23 mouse cellular contexts compared by ENCODE assay signal in the genomic region with DNA sequence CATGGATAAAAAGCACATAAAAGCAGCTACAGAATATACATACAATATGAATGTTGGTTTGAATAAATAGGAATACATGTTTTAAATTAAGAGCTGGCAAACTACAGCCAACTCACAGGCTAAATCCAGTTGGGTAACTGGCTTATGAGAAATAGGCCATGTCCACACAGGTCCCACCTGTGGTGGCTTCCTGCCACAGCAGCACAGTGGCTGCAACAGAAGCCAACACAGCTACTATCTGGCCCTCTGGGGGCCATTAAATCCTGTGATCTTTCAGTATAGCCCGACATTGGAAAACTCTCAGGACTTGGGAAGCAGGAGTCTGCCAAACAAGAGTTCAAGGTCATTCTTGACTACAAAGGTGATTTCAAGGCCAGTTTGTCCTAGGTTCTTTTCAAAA.
A peak's percentile ranks its signal among the peaks of the same experiment; 100 is the strongest.
DNase-seq lines count a peak whose midpoint lies in the region; ATAC-seq and TF ChIP-seq lines count a peak whose summit lies in the region.
"Had no signal": no experiment of that assay in that cellular context is flagged by ENCODE, and none has a peak within 500 bp of the region (broad histone marks: within the 10 kb centered on the region; RNA-seq: fewer than 3 reads in every experiment).

No protein-coding gene starts in this region.

- no peak overlapping the region for H3K27ac ChIP-seq in heart, embryonic 10.5 days
- no peak overlapping the region for H3K27ac ChIP-seq in kidney, embryonic 16.5 days (ENCODE audit: low read length)
- no peak overlapping the region for H3K27ac ChIP-seq in limb, embryonic 14.5 days (replicated peaks; ENCODE audit: low read depth, low read length)
- no peak overlapping the region for H3K27ac ChIP-seq in forebrain, postnatal 0 days (ENCODE audit: low read depth, low read length)
- H3K27ac ChIP-seq: embryonic facial prominence, embryonic 12.5 days; forebrain, embryonic 10.5 days; forebrain, embryonic 15.5 days; heart, embryonic 15.5 days; kidney, postnatal 0 days; midbrain, embryonic 13.5 days; neural tube, embryonic 13.5 days had no signal

- no peak overlapping the region for H3K4me3 ChIP-seq in heart, embryonic 10.5 days
- H3K4me3 ChIP-seq in kidney, embryonic 16.5 days (ENCODE audit: low read length): no peak overlapping the region
- H3K4me3 ChIP-seq in limb, embryonic 14.5 days (replicated peaks; ENCODE audit: low read length): no peak overlapping the region
- no peak overlapping the region for H3K4me3 ChIP-seq in forebrain, postnatal 0 days (ENCODE audit: low read depth, low read length)
- H3K4me3 ChIP-seq: embryonic facial prominence, embryonic 12.5 days; forebrain, embryonic 10.5 days; forebrain, embryonic 15.5 days; heart, embryonic 15.5 days; midbrain, embryonic 13.5 days; neural tube, embryonic 13.5 days had no signal

- no peaks in the 10 kb centered on the region; the same call in 1 of the 2 replicates for H3K36me3 ChIP-seq in heart, embryonic 10.5 days
- no peaks in the 10 kb centered on the region for H3K36me3 ChIP-seq in kidney, embryonic 16.5 days (ENCODE audit: insufficient read depth, low read length)
- no peaks in the 10 kb centered on the region for H3K36me3 ChIP-seq in limb, embryonic 14.5 days (ENCODE audit: control insufficient read depth, insufficient read depth, low read length)
- H3K36me3 ChIP-seq in forebrain, postnatal 0 days (ENCODE audit: insufficient read depth): no peaks in the 10 kb centered on the region
- H3K36me3 ChIP-seq: embryonic facial prominence, embryonic 12.5 days; forebrain, embryonic 15.5 days; heart, embryonic 15.5 days; midbrain, embryonic 13.5 days; neural tube, embryonic 13.5 days had no signal

- no peaks in the 10 kb centered on the region for H3K27me3 ChIP-seq in heart, embryonic 10.5 days (ENCODE audit: insufficient read depth, poor library complexity, severe bottlenecking)
- H3K27me3 ChIP-seq in kidney, embryonic 16.5 days (ENCODE audit: insufficient read depth, low read length): no peaks in the 10 kb centered on the region
- no peaks in the 10 kb centered on the region for H3K27me3 ChIP-seq in limb, embryonic 14.5 days (ENCODE audit: control insufficient read depth, insufficient read depth, low read length)
- no peaks in the 10 kb centered on the region for H3K27me3 ChIP-seq in forebrain, postnatal 0 days (ENCODE audit: insufficient read depth, low read length)
- H3K27me3 ChIP-seq: embryonic facial prominence, embryonic 12.5 days; forebrain, embryonic 15.5 days; heart, embryonic 15.5 days; midbrain, embryonic 13.5 days; neural tube, embryonic 13.5 days; Patski had no signal

- no peaks in the 10 kb centered on the region for H3K9me3 ChIP-seq in heart, embryonic 10.5 days
- no peaks in the 10 kb centered on the region for H3K9me3 ChIP-seq in kidney, embryonic 16.5 days (ENCODE audit: low read length)
- no peaks in the 10 kb centered on the region for H3K9me3 ChIP-seq in limb, embryonic 14.5 days (ENCODE audit: control insufficient read depth, low read length)
- no peaks in the 10 kb centered on the region for H3K9me3 ChIP-seq in forebrain, postnatal 0 days (ENCODE audit: low read length)
- H3K9me3 ChIP-seq: embryonic facial prominence, embryonic 12.5 days; forebrain, embryonic 10.5 days; forebrain, embryonic 15.5 days; heart, embryonic 15.5 days; midbrain, embryonic 13.5 days; neural tube, embryonic 13.5 days had no signal

- no peak for TF ChIP-seq CTCF in forebrain, postnatal 0 days (IDR thresholded peaks at IDR 0.05; ENCODE audit: low read depth)

- DNase-seq in heart, adult 11 months: peak; percentile 45
- DNase-seq in heart, embryonic 10.5 days (ENCODE audit: low spot score): no peak
- DNase-seq in kidney, postnatal 14 days: peak; percentile 7
- DNase-seq in ZHBTc4 (ENCODE audit: low read depth, low spot score): peak; percentile 14
- DNase-seq in limb, embryonic 14.5 days (ENCODE audit: low spot score): peak; percentile 36
- DNase-seq in spleen, postnatal 4 days (ENCODE audit: low spot score in 2 of 2): no peak
- no peak for DNase-seq in forebrain, postnatal 0 days
- DNase-seq: adrenal gland, postnatal 25 days; cerebellum, adult 11-12 months; cerebellum, adult 9-11 months; embryo, embryonic 11 days; left cerebral cortex, postnatal 4 days; thymus, postnatal 14 days had no signal

- H3K4me2 ChIP-seq in kidney, embryonic 16.5 days (replicated peaks; ENCODE audit: low read depth, low read length): no peak overlapping the region
- no peak overlapping the region for H3K4me2 ChIP-seq in limb, embryonic 14.5 days (replicated peaks; ENCODE audit: low read depth, low read length, severe bottlenecking)
- H3K4me2 ChIP-seq in forebrain, postnatal 0 days (ENCODE audit: low read depth): no peak overlapping the region
- H3K4me2 ChIP-seq: embryonic facial prominence, embryonic 12.5 days; forebrain, embryonic 15.5 days; heart, embryonic 15.5 days; midbrain, embryonic 13.5 days; neural tube, embryonic 13.5 days had no signal

- WGBS in heart, embryonic 10.5 days: 59% methylated on average over 1 of the region's 1 CpGs
- 40% methylated on average over 1 of the region's 1 CpGs for WGBS in kidney, embryonic 16.5 days
- 18% methylated on average over 1 of the region's 1 CpGs for WGBS in limb, embryonic 14.5 days
- 79% methylated on average over 1 of the region's 1 CpGs for whole genome bisulfite sequencing in forebrain, postnatal 0 days

- no peak overlapping the region for H3K9ac ChIP-seq in kidney, embryonic 16.5 days (replicated peaks; ENCODE audit: low read length)
- no peak overlapping the region for H3K9ac ChIP-seq in limb, embryonic 14.5 days (ENCODE audit: low read depth, low read length, severe bottlenecking)
- H3K9ac ChIP-seq in forebrain, postnatal 0 days: no peak overlapping the region
- H3K9ac ChIP-seq: embryonic facial prominence, embryonic 12.5 days; forebrain, embryonic 15.5 days; heart, embryonic 15.5 days; midbrain, embryonic 13.5 days; neural tube, embryonic 13.5 days had no signal

- TF ChIP-seq POLR2A in limb, embryonic 14.5 days (IDR thresholded peaks at IDR 0.05; ENCODE audit: borderline replicate concordance, extremely low read depth, insufficient read depth, insufficient read length): no peak

- ATAC-seq in kidney, embryonic 16.5 days (ENCODE audit: low FRiP score, low TSS enrichment): no peak
- ATAC-seq in limb, embryonic 14.5 days (ENCODE audit: low FRiP score, low read depth): no peak
- ATAC-seq in forebrain, postnatal 0 days: no peak
- ATAC-seq: forebrain, embryonic 15.5 days; hindbrain, embryonic 16.5 days; midbrain, embryonic 13.5 days; Patski had no signal

- H3K4me1 ChIP-seq in heart, embryonic 10.5 days: no peaks in the 10 kb centered on the region
- H3K4me1 ChIP-seq in kidney, embryonic 16.5 days (ENCODE audit: insufficient read depth, low read length): no peaks in the 10 kb centered on the region
- peaks cover 6% of the 10 kb centered on the region for H3K4me1 ChIP-seq in limb, embryonic 14.5 days (ENCODE audit: control insufficient read depth, insufficient read depth, low read length)
- no peaks in the 10 kb centered on the region; the same call in 1 of the 2 replicates for H3K4me1 ChIP-seq in forebrain, postnatal 0 days (ENCODE audit: insufficient read depth)
- H3K4me1 ChIP-seq: embryonic facial prominence, embryonic 12.5 days; forebrain, embryonic 10.5 days; neural tube, embryonic 13.5 days had no signal

Comparison
In these comparisons a context has a peak if more than half of its experiments do, and no peak if none do; other contexts are left out.
1. DNase-seq: peak in heart, adult 11 months (single experiment), kidney, postnatal 14 days (single experiment), ZHBTc4 (single experiment) and limb, embryonic 14.5 days (single experiment); none in heart, embryonic 10.5 days (single experiment), spleen, postnatal 4 days (0 of 2) and forebrain, postnatal 0 days (single experiment).